Mouse (Mus musculus) neural tube, embryonic 11.5 days (tissue): ENCODE data around the gene Traf3. TPM values are rescaled to one million over a fixed set of nuclear protein-coding genes. Genes with fewer than 3 reads are reported as not detected.

ENCODE experiments used
- ATAC-seq: fragments of 200-750 bp; cut with Nextera tagmentation; 2 replicates; pipeline ENCODE4 v1.8.0; 2017; ENCODE audit warnings: moderate number of reproducible peaks, mild to moderate bottlenecking, moderate TSS enrichment, moderate library complexity; ENCODE audit not compliant: insufficient read depth, low FRiP score, low TSS enrichment
- DNase-seq: peaks from one replicate; pipeline ENCODE4 v3.0.0-alpha.2; 2015; ENCODE audit warnings: low spot score
- H3K27ac ChIP-seq: fragments of 300-500 bp; sonication (generic); 2 replicates; pipeline ENCODE4 v1.5.1; 2014; ENCODE audit warnings: low read depth, mild to moderate bottlenecking, low read length
- H3K27me3 ChIP-seq: fragments of 300-500 bp; sonication (generic); 2 replicates; pipeline ENCODE4 v1.6.1; 2014; ENCODE audit warnings: mild to moderate bottlenecking, low read length, mixed read lengths; ENCODE audit not compliant: control insufficient read depth, insufficient read depth
- H3K36me3 ChIP-seq: fragments of 300-500 bp; sonication (generic); 2 replicates; pipeline ENCODE4 v1.6.1; 2014; ENCODE audit warnings: mild to moderate bottlenecking, low read length, moderate library complexity, mixed read lengths; ENCODE audit not compliant: control insufficient read depth, insufficient read depth
- H3K4me1 ChIP-seq: fragments of 300-500 bp; sonication (generic); 2 replicates; pipeline ENCODE4 v1.6.1; 2014; ENCODE audit warnings: low read length, mixed read lengths; ENCODE audit not compliant: control insufficient read depth, insufficient read depth
- H3K4me2 ChIP-seq: fragments of 300-500 bp; sonication (generic); 2 replicates; pipeline ENCODE4 v1.6.1; 2014; ENCODE audit warnings: low read depth, mild to moderate bottlenecking, moderate library complexity
- H3K4me3 ChIP-seq: fragments of 300-500 bp; sonication (generic); 2 replicates; pipeline ENCODE4 v1.5.1; 2014; ENCODE audit warnings: low read depth, low read length
- H3K9ac ChIP-seq: fragments of 300-500 bp; sonication (generic); 2 replicates; pipeline ENCODE4 v1.6.1; 2014; ENCODE audit warnings: mild to moderate bottlenecking, low read length
- H3K9me3 ChIP-seq: fragments of 300-500 bp; sonication (generic); 2 replicates; pipeline ENCODE4 v1.6.1; 2016; ENCODE audit warnings: low read length; ENCODE audit not compliant: control insufficient read depth
- WGBS: fragments of 180-500 bp; shearing (Covaris S2); extraction: QIAGEN DNeasy Blood & Tissue Kit; methylation state at CpG from one replicate; pipeline ENCODE4 v1.1.7; 2014; 5-methylcytosine and 5-hydroxymethylcytosine counted together
- polyA plus RNA-seq: library from polyadenylated mRNA; unstranded; fragments of >200 nt; fragmentation: Nextera tagmentation; extraction: Ambion mirVana; gene quantifications from 2 replicates; pipeline ENCODE4 v1.2.1, GENCODE M21; 2014

Traf3 gene
- polyA plus RNA-seq, 1 experiment from 2014 or later, result 16.2 TPM

DNA sequence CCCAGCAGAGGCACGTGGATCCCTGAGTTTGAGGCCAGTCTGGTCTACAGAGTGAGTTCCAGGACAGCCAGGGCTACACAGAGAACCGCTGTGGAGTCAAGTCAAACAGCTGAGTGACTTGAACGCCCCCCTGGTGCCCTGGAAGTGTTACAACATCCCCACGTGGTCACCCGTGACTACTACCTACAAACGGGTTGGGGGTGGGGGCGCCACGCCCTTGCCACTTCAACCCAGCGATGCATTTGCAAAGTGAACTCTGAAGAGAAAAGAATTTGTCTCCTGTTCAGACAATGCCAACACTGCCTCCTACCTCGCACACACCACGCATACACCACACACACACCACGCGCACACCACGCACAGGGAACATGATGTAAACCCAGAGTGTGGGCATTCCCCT lies 143.8 kb downstream of the Traf3 start:
- 88% methylated on average over 14 of the region's 14 CpGs for WGBS
- Histone ChIP-seq H3K9me3 (no peaks in the 10 kb centered on the region), H3K36me3 (peaks cover 30% of the 10 kb centered on the region), H3K27ac (no peak overlapping the region), H3K4me3 (no peak overlapping the region), H3K27me3 (no peaks in the 10 kb centered on the region), H3K9ac (no peak overlapping the region), H3K4me2 (no peak overlapping the region), H3K4me1 (no peaks in the 10 kb centered on the region)
- ATAC-seq, result no peak
- DNase-seq, result no peak

DNA sequence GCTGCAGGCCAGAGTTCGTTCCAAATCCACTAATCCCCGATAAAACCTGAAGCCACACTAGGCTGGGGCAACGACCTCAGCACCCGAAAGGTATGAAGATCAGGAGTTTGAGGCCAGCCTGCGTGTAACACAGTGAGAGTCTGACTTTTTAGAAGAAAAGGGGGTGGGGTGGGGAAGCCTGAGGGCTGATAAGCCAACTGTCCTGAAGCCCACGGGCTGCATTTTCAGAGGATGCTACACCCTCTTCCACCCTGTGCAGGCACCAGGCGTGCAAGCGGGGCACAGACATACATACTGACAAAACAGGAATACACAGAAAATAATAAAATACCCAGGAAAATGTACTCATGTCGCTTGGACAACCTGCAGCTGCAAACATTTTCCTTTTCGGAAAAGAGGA lies 145.6 kb downstream of the Traf3 start:
- 92% methylated on average over 10 of the region's 10 CpGs for WGBS
- Histone ChIP-seq H3K4me2 (no peak overlapping the region), H3K27ac (no peak overlapping the region), H3K4me1 (no peaks in the 10 kb centered on the region), H3K9me3 (no peaks in the 10 kb centered on the region), H3K36me3 (peaks cover 35% of the 10 kb centered on the region), H3K9ac (no peak overlapping the region), H3K27me3 (no peaks in the 10 kb centered on the region), H3K4me3 (no peak overlapping the region)
- ATAC-seq (no peak), DNase-seq (no peak)

DNA sequence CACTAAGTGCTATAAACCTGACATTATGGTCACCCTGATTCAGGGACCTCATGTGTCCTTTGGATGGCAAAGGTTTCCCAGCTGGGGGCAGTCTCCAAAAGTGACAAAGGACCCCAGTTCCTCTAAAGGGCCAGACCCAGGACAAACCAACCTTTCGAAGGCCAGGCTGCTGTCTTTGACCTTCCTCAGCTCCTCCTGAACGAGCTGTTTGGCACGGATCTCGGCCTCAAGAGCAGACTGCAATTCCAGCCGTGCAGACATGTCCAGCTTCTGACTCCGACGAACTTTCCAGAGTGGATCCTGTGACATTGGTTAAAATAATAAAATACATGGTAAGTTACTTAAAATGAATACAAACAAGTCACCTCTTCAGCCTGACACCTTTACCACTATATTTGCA lies 148.1 kb downstream of the Traf3 start:
- Histone ChIP-seq H3K27ac (no peak overlapping the region), H3K36me3 (peaks cover 41% of the 10 kb centered on the region), H3K4me3 (no peak overlapping the region), H3K9ac (no peak overlapping the region), H3K27me3 (no peaks in the 10 kb centered on the region), H3K9me3 (no peaks in the 10 kb centered on the region), H3K4me2 (no peak overlapping the region), H3K4me1 (no peaks in the 10 kb centered on the region)
- WGBS, result 95% methylated on average over 7 of the region's 7 CpGs
- ATAC-seq (no peak), DNase-seq (no peak)

Other genes starting within 250 kb of the Traf3 start
- 9.6 and 12.1 TPM in 2 replicates for gene Ankrd9, start 187.3 kb upstream of the Traf3 start, polyA plus RNA-seq
- gene Rcor1, start 127.0 kb upstream of the Traf3 start, polyA plus RNA-seq, result 15.3 and 16.1 TPM in 2 replicates
- gene 4930595D18Rik, start 18.1 kb downstream of the Traf3 start, polyA plus RNA-seq, result not detected in 2 replicates
- not detected in 2 replicates for gene Amn, start 104.7 kb downstream of the Traf3 start, polyA plus RNA-seq
- 36.7 and 37.2 TPM in 2 replicates for gene Cdc42bpb, start 211.3 kb downstream of the Traf3 start, polyA plus RNA-seq
- not detected in 2 replicates for gene Lbhd2, start 240.4 kb downstream of the Traf3 start, polyA plus RNA-seq